Mouse (Mus musculus) hindbrain, embryonic 11.5 days (tissue): Measurements from ENCODE around the gene Col6a1. TPM values are rescaled to one million over a fixed set of nuclear protein-coding genes. Genes with fewer than 3 reads are reported as not detected.

Experiments
- ATAC-seq: fragments of 200-750 bp; cut with Nextera tagmentation; 2 replicates; pipeline ENCODE4 v1.8.0; 2017; ENCODE audit warnings: mild to moderate bottlenecking, moderate TSS enrichment, moderate library complexity; ENCODE audit not compliant: low FRiP score
- DNase-seq: peaks from one replicate; pipeline ENCODE4 v3.0.0-alpha.2; 2015; ENCODE audit warnings: low spot score
- H3K27ac ChIP-seq: fragments of 300-500 bp; sonication (generic); 2 replicates; pipeline ENCODE4 v1.5.1; 2014; ENCODE audit warnings: mild to moderate bottlenecking, low read depth, low read length
- H3K27me3 ChIP-seq: fragments of 300-500 bp; sonication (generic); 2 replicates; pipeline ENCODE4 v1.6.1; 2014; ENCODE audit warnings: mild to moderate bottlenecking, low read length, moderate library complexity, mixed read lengths; ENCODE audit not compliant: control insufficient read depth, insufficient read depth
- H3K36me3 ChIP-seq: fragments of 300-500 bp; sonication (generic); 2 replicates; pipeline ENCODE4 v1.6.1; 2014; ENCODE audit warnings: mild to moderate bottlenecking, low read length, moderate library complexity, mixed read lengths; ENCODE audit not compliant: control insufficient read depth, insufficient read depth
- H3K4me1 ChIP-seq: fragments of 300-500 bp; sonication (generic); replicated peaks from 2 replicates; pipeline ENCODE4 v1.6.1; 2014; ENCODE audit warnings: low read length, mixed read lengths; ENCODE audit not compliant: control insufficient read depth, insufficient read depth
- H3K4me2 ChIP-seq: fragments of 300-500 bp; sonication (generic); replicated peaks from 2 replicates; pipeline ENCODE4 v1.6.1; 2014; ENCODE audit warnings: mild to moderate bottlenecking, low read depth, low read length
- H3K4me3 ChIP-seq: fragments of 300-500 bp; sonication (generic); 2 replicates; pipeline ENCODE4 v1.5.1; 2014; ENCODE audit warnings: low read depth, low read length
- H3K9ac ChIP-seq: fragments of 300-500 bp; sonication (generic); 2 replicates; pipeline ENCODE4 v1.6.1; 2014; ENCODE audit warnings: low read depth, low read length
- H3K9me3 ChIP-seq: fragments of 300-500 bp; sonication (generic); 2 replicates; pipeline ENCODE4 v1.6.1; 2016; ENCODE audit warnings: low read length; ENCODE audit not compliant: control insufficient read depth
- WGBS: fragments of 180-500 bp; shearing (Covaris S2); extraction: QIAGEN DNeasy Blood & Tissue Kit; methylation state at CpG from one replicate; pipeline ENCODE4 v1.1.7; 2014; 5-methylcytosine and 5-hydroxymethylcytosine counted together
- polyA plus RNA-seq: library from polyadenylated mRNA; unstranded; fragments of >200 nt; fragmentation: Nextera tagmentation; extraction: Ambion mirVana; gene quantifications from 2 replicates; pipeline ENCODE4 v1.2.1, GENCODE M21; 2014

The Col6a1 gene
- polyA plus RNA-seq, 1 experiment from 2014 or later = 16.7 TPM

GRCm38 (mm10) chr10:76704358-76704757 is 21.6 kb downstream of the Col6a1 start:
- H3K4me2 ChIP-seq = no peak overlapping the region
- H3K9ac ChIP-seq = no peak overlapping the region
- H3K4me3 ChIP-seq = no peak overlapping the region
- WGBS = 74% methylated on average over 3 of the region's 3 CpGs
- ATAC-seq = no peak
- no peak overlapping the region for H3K27ac ChIP-seq
- H3K9me3 ChIP-seq = no peaks in the 10 kb centered on the region
- no peaks in the 10 kb centered on the region for H3K4me1 ChIP-seq
- H3K27me3 ChIP-seq = no peaks in the 10 kb centered on the region
- DNase-seq = no peak
- H3K36me3 ChIP-seq = no peaks in the 10 kb centered on the region

DNA sequence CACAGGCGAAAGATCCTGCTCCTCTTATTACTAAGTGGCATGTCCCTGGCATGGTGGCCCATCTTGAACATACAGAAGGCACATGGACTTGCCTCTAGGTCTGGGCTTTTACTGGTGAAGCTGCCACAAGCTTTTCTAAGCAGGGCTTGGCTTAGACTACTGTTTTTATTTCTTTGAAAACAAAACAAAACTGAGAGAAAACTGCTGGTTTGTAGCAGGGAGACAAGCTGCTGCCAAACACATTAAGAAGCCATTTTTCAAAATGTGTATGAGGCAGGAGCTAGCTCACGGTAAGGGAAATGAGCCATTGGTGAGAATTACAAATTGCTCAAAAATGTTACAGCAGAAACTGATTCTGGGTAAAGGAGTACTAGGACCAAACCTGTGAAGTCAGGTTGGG is 24.5 kb downstream of the Col6a1 start:
- no peak overlapping the region for H3K9ac ChIP-seq
- H3K27ac ChIP-seq = no peak overlapping the region
- DNase-seq (no peak), ATAC-seq (no peak)
- H3K4me1 ChIP-seq = no peaks in the 10 kb centered on the region
- 88% methylated on average over 2 of the region's 2 CpGs for WGBS
- no peak overlapping the region for H3K4me3 ChIP-seq
- no peaks in the 10 kb centered on the region for H3K9me3 ChIP-seq
- no peaks in the 10 kb centered on the region for H3K36me3 ChIP-seq
- no peaks in the 10 kb centered on the region for H3K27me3 ChIP-seq
- no peak overlapping the region for H3K4me2 ChIP-seq

- WGBS = 76% methylated on average over 7 of the region's 7 CpGs
- ATAC-seq = no peak
- no peak for DNase-seq
These were observed 26.2 kb downstream of the Col6a1 start for GRCm38 (mm10) chr10:76699816-76700215.

GRCm38 (mm10) chr10:76695283-76695885 is 30.6 kb downstream of the Col6a1 start:
- DNase-seq (no peak), ATAC-seq (no peak)
- Histone ChIP-seq H3K4me1 (no peaks in the 10 kb centered on the region), H3K27me3 (no peaks in the 10 kb centered on the region), H3K9ac (no peak overlapping the region), H3K27ac (no peak overlapping the region), H3K9me3 (no peaks in the 10 kb centered on the region), H3K36me3 (no peaks in the 10 kb centered on the region), H3K4me2 (no peak overlapping the region), H3K4me3 (no peak overlapping the region)
- 89% methylated on average over 10 of the region's 10 CpGs for WGBS

More at GRCm38 (mm10) chr10:76699816-76700215, 26.2 kb downstream of the Col6a1 start:
- Histone ChIP-seq H3K4me1 (no peaks in the 10 kb centered on the region), H3K4me2 (no peak overlapping the region), H3K9me3 (no peaks in the 10 kb centered on the region), H3K4me3 (no peak overlapping the region), H3K27ac (no peak overlapping the region), H3K27me3 (no peaks in the 10 kb centered on the region), H3K9ac (no peak overlapping the region), H3K36me3 (no peaks in the 10 kb centered on the region)

DNA sequence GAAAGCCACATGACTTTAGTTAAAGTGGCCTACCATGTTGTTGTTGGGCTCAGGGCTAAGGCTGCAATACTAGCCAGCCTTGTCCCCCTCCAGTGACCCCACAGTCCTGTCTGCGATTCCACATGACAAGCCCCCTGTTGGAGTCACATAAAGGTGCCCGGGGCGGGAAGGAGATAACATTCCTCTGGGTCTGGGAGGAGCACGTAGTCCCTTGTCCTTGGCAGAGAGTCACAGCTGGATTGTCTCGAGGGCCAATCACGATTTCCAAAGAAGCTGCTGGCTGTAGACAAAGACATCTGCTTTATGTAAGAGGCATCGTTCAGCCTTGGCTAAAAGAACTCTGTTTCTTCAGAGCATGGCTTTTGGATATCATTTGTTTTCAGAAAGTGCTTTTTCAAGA is 31.2 kb downstream of the Col6a1 start:
- WGBS = 51% methylated on average over 7 of the region's 7 CpGs
- Histone ChIP-seq H3K9ac (no peak overlapping the region), H3K9me3 (no peaks in the 10 kb centered on the region), H3K4me2 (no peak overlapping the region), H3K36me3 (no peaks in the 10 kb centered on the region), H3K27me3 (no peaks in the 10 kb centered on the region), H3K4me1 (no peaks in the 10 kb centered on the region), H3K27ac (no peak overlapping the region), H3K4me3 (no peak overlapping the region)
- no peak for ATAC-seq
- no peak for DNase-seq

GRCm38 (mm10) chr10:76693446-76693845 is 32.5 kb downstream of the Col6a1 start:
- ATAC-seq (no peak), DNase-seq (no peak)
- no peak overlapping the region for H3K4me2 ChIP-seq
- no peak overlapping the region for H3K27ac ChIP-seq
- no peak overlapping the region for H3K4me3 ChIP-seq
- H3K4me1 ChIP-seq = no peaks in the 10 kb centered on the region
- 89% methylated on average over 2 of the region's 2 CpGs for whole genome bisulfite sequencing
- H3K9ac ChIP-seq = no peak overlapping the region
- H3K9me3 ChIP-seq = no peaks in the 10 kb centered on the region
- no peaks in the 10 kb centered on the region for H3K27me3 ChIP-seq
- no peaks in the 10 kb centered on the region for H3K36me3 ChIP-seq

DNA sequence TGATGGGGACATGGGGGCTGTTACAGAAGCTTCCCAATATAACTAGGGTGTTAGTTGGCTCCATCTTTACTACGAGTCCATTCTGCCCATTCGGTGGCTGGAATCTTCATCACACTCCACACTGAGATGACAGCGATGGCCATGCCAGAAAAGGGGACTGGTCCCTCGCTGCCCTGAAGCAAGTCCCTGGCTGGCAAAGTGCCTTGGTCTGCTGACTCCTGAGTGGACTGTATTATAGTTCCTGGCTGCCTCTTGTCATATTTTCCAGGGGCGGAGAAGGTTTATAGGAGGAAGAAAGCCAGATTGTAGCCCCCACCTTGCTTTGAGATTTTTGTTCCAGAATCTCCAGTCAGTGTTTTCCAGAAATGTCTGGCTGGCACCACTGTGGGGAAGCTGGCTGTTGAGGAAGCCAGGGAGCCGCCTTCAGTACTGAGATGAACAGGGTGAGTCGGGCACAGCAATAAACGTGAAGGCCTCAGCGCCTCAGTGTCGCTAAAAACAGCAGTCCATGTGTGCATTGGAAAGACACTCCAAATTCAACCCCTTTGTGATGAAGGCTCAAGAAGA is 40.4 kb downstream of the Col6a1 start:
- Histone ChIP-seq H3K4me1 (no peaks in the 10 kb centered on the region), H3K36me3 (no peaks in the 10 kb centered on the region), H3K4me3 (no peak overlapping the region), H3K9me3 (no peaks in the 10 kb centered on the region), H3K27ac (no peak overlapping the region), H3K9ac (no peak overlapping the region), H3K4me2 (no peak overlapping the region), H3K27me3 (no peaks in the 10 kb centered on the region)
- WGBS = 91% methylated on average over 10 of the region's 10 CpGs
- ATAC-seq (no peak), DNase-seq (no peak)

DNA sequence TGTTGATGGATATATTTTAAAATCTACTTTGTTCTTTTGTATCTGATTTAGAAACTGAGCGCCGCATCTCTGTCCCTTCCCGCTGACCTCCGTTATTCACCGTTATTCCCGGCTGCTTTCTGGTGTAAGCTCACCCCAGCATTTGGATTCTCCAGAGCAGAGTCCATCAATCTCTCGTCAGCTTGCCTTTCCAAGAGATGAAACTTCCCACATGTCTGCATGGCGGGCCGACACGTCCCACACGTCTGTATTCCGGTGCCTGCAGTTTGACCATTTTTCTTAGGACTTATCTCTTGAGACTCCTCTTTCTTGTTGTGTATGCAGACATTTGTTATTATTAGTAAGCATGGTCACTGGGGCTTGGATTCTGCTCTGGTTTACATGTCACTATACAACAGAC is 42.0 kb downstream of the Col6a1 start:
- Histone ChIP-seq H3K27ac (no peak overlapping the region), H3K9ac (no peak overlapping the region), H3K27me3 (no peaks in the 10 kb centered on the region), H3K4me2 (no peak overlapping the region), H3K36me3 (no peaks in the 10 kb centered on the region), H3K9me3 (no peaks in the 10 kb centered on the region), H3K4me3 (no peak overlapping the region), H3K4me1 (no peaks in the 10 kb centered on the region)
- ATAC-seq (no peak), DNase-seq (no peak)
- WGBS = 77% methylated on average over 12 of the region's 12 CpGs

DNA sequence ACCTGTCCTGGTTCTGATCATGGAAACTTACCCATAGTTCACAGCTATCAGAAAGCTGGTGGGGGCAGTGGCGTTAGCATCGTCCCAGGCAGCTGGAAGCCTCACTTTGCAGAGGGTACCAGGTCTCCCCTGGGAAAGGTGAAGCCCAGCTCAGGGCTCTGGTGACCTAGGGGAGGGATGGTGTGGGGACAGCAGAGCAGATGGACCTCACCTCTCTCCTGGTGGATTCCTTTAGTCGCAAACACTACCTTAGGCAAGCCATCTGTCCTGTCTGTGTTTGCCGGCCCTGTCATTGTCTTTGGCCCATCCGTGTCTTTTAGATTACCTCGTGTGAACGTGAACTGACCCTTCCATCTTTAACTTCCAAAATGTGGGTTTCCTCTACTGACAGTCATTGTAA is 42.5 kb downstream of the Col6a1 start:
- Histone ChIP-seq H3K9me3 (no peaks in the 10 kb centered on the region), H3K27ac (no peak overlapping the region), H3K4me2 (no peak overlapping the region), H3K27me3 (no peaks in the 10 kb centered on the region), H3K36me3 (no peaks in the 10 kb centered on the region), H3K9ac (no peak overlapping the region), H3K4me1 (no peaks in the 10 kb centered on the region), H3K4me3 (no peak overlapping the region)
- ATAC-seq = no peak
- no peak for DNase-seq
- 66% methylated on average over 7 of the region's 7 CpGs for WGBS
